Mouse (Mus musculus): ENCODE measurements around the gene Asb17. TPM values are rescaled to one million over a fixed set of nuclear protein-coding genes. Genes with fewer than 3 reads are reported as not detected.

The Asb17 gene
- polyA plus RNA-seq, 1 experiment from 2014 or later: 3.0 TPM

DNA sequence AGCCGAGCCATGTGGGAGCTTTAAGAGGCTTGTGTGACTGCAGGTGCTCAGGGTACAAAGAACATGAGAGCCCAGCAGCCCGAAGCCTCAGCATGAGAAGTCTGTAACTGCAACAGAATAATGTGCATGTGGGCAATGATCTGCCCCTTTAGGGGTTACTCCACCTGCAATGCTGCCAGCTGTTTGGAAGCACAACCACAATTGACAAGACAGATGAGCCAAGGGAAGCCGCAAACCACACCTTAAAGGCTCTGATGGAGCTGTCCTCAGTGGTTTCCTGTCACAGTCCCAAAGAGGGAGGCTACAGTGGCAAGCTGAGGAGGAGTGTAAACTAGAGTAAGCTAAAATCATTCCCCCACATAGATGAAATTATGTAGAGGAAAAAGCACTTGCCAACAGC is 51.4 kb downstream of the Asb17 start:
- H3K4me2 ChIP-seq: no peak overlapping the region
- no peak for ATAC-seq (ENCODE audit: insufficient read depth)
- H3K27ac ChIP-seq (replicated peaks): no peak overlapping the region
- 36% methylated on average over 3 of the region's 3 CpGs for WGBS (ENCODE audit: insufficient replicate concordance)
- peaks cover 11% of the 10 kb centered on the region; the same call in 1 of the 2 replicates for H3K4me1 ChIP-seq (replicated peaks)
- no peaks in the 10 kb centered on the region for H3K9me3 ChIP-seq (replicated peaks)
- H3K27me3 ChIP-seq: no peaks in the 10 kb centered on the region; the same call in 1 of the 2 replicates
- no peak overlapping the region for H3K9ac ChIP-seq
- H3K36me3 ChIP-seq (replicated peaks): no peaks in the 10 kb centered on the region
- H3K4me3 ChIP-seq (replicated peaks): no peak overlapping the region

DNA sequence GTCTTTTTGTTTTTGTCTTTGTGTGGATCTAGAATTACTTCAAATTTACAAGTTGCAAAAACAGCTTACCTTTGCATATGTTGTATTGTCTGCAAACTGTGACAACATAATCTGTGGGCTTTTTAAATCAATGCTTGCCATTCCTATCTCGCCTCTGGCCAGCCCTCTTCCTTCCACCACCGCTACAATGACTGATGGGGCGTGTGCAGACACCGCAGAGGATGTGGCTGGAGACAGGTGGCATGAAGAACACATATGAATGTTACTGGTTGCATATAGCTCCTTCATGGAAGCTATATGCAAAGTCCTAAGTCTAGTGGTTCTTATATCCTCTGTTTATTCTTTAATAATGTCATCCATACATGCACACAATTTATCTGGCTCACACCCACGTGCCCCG is 53.2 kb downstream of the Asb17 start:
- Histone ChIP-seq H3K27ac (replicated peaks) (no peak overlapping the region), H3K4me2 (no peak overlapping the region), H3K36me3 (replicated peaks) (no peaks in the 10 kb centered on the region), H3K9me3 (replicated peaks) (no peaks in the 10 kb centered on the region), H3K27me3 (no peaks in the 10 kb centered on the region; the same call in 1 of the 2 replicates), H3K9ac (no peak overlapping the region), H3K4me3 (replicated peaks) (no peak overlapping the region), H3K4me1 (replicated peaks) (peaks cover 22% of the 10 kb centered on the region)
- ATAC-seq (ENCODE audit: insufficient read depth): no peak
- WGBS (ENCODE audit: insufficient replicate concordance): 17% methylated on average over 6 of the region's 6 CpGs

DNA sequence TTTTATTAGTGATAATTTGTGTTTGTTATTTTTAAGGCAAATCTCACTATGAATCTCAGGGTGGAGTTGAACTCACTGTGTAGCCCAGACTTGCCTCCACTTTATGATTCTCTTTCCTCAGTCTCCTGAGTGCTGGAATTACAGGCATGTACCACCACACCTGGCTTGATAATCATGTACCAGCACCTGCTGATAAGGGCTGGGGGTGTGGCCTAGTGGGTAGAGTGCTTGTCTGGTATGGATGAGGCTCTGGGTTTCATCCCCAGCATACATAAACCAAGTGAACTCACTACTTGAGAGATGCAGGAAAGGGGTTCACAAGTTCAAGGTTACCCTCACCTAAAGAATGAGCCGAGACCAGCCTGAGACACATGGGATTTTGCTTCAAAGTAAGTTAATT is 57.9 kb downstream of the Asb17 start:
- no peak overlapping the region for H3K27ac ChIP-seq (replicated peaks)
- no peak overlapping the region for H3K4me2 ChIP-seq
- no peaks in the 10 kb centered on the region for H3K27me3 ChIP-seq
- peaks cover 38% of the 10 kb centered on the region for H3K36me3 ChIP-seq (replicated peaks)
- 59% methylated on average over 1 of the region's 1 CpGs for WGBS (ENCODE audit: insufficient replicate concordance)
- peaks cover 30% of the 10 kb centered on the region for H3K4me1 ChIP-seq (replicated peaks)
- H3K9ac ChIP-seq: no peak overlapping the region
- no peak for ATAC-seq (ENCODE audit: insufficient read depth)
- H3K9me3 ChIP-seq (replicated peaks): no peaks in the 10 kb centered on the region
- H3K4me3 ChIP-seq (replicated peaks): no peak overlapping the region

DNA sequence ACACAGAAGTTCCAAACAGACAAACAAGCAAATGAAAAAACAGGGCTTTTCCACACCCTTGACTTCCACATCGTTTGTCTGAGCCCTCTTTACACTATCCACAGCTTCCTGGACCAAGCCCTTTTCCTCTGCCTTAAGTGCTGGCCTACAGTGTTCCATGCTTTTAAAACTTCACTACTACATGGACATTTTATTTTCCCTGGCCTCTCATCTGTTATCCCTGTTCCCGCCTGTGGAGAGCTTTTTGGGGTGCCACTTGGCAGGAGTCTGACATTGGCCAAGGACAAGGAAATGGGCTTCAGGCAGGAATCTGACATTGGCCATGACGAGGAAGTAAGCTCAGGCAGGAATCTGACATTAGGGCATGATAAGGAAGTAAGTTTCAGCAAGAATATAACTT is 58.6 kb downstream of the Asb17 start:
- Histone ChIP-seq H3K36me3 (replicated peaks) (peaks cover 45% of the 10 kb centered on the region), H3K9ac (no peak overlapping the region), H3K27me3 (no peaks in the 10 kb centered on the region), H3K4me2 (no peak overlapping the region), H3K4me3 (replicated peaks) (no peak overlapping the region), H3K9me3 (replicated peaks) (no peaks in the 10 kb centered on the region), H3K4me1 (replicated peaks) (peaks cover 28% of the 10 kb centered on the region), H3K27ac (replicated peaks) (0 out of 2 replicates have a peak overlapping the region, but pooled peaks have one; percentile 9)
- ATAC-seq (ENCODE audit: insufficient read depth): no peak
- WGBS (ENCODE audit: insufficient replicate concordance): 28% methylated on average over 3 of the region's 3 CpGs

DNA sequence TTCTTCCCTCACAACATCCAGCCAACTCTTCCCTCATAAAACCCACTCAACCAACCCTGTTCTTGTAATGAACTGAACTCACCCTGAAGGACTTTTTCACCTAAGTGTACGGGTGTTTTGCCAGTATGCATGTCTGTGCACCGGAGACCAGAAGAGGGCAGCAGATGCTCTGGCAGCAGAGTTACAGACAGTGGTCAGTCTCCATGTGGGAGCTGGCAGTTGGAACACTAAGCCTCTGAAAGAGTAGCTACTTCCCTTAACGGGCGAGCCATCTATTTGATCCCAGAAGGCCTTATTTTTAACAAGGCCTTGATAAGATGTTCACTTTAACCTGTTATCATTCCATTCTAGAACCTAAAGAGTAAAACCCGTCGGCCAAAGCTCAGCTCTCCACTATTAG is 60.6 kb downstream of the Asb17 start:
- 49% methylated on average over 6 of the region's 6 CpGs for WGBS (ENCODE audit: insufficient replicate concordance)
- H3K27me3 ChIP-seq: no peaks in the 10 kb centered on the region
- no peak overlapping the region for H3K4me3 ChIP-seq (replicated peaks)
- H3K9ac ChIP-seq: no peak overlapping the region
- no peaks in the 10 kb centered on the region for H3K9me3 ChIP-seq (replicated peaks)
- H3K36me3 ChIP-seq (replicated peaks): peaks cover 64% of the 10 kb centered on the region
- peaks cover 46% of the 10 kb centered on the region for H3K4me1 ChIP-seq (replicated peaks)
- H3K27ac ChIP-seq (replicated peaks): no peak overlapping the region
- no peak overlapping the region for H3K4me2 ChIP-seq
- ATAC-seq (ENCODE audit: insufficient read depth): peak; percentile 51

Other genes with a start within 250 kb of the Asb17 start
- 10.1 and 10.2 TPM in 2 replicates for gene St6galnac3, start 119.0 kb upstream of the Asb17 start, polyA plus RNA-seq (2015; fragmentation: Nextera tagmentation; extraction: Ambion mirVana)
- gene Msh4, start 61.9 kb downstream of the Asb17 start, polyA plus RNA-seq (2015; fragmentation: Nextera tagmentation; extraction: Ambion mirVana): 0.03 TPM in 1 of 2 replicates, not detected in the other
- gene Rabggtb, start 68.8 kb downstream of the Asb17 start, polyA plus RNA-seq (2015; fragmentation: Nextera tagmentation; extraction: Ambion mirVana): 36.6 and 38.2 TPM in 2 replicates
- gene Acadm, start 100.4 kb downstream of the Asb17 start, polyA plus RNA-seq (2015; fragmentation: Nextera tagmentation; extraction: Ambion mirVana): 82.5 and 101 TPM in 2 replicates
- gene Slc44a5, start 129.2 kb downstream of the Asb17 start, polyA plus RNA-seq (2015; fragmentation: Nextera tagmentation; extraction: Ambion mirVana): 0.10 and 0.29 TPM in 2 replicates